Mouse (Mus musculus) megakaryocyte-erythroid progenitor cell, adult 5-6 weeks (primary cell): ENCODE data around the gene Donson. TPM values are rescaled to one million over a fixed set of nuclear protein-coding genes. Genes with fewer than 3 reads are reported as not detected.

Experiments used
- ATAC-seq: replicated peaks from 2 replicates; pipeline ENCODE4 v1.8.0; 2016; ENCODE audit warnings: mild to moderate bottlenecking, inconsistent platforms; ENCODE audit not compliant: severe bottlenecking, poor library complexity, low FRiP score, low TSS enrichment
- total RNA-seq, 2 experiments: library from RNA; stranded (forward) in 1 of 2; stranded (reverse) in 1 of 2; fragments of 200-1000, 215-1000 nt in 1 of 2; fragments of >200 nt in 1 of 2; fragmentation: Nextera tagmentation in 1 of 2; gene quantifications; 2 replicates each; pipeline ENCODE4 v1.2.3; 2014 to 2017

The Donson gene
- total RNA-seq (2014; fragmentation: Nextera tagmentation) = 20.7 and 28.4 TPM in 2 replicates
- total RNA-seq (2017) = 44.6 and 49.3 TPM in 2 replicates

DNA sequence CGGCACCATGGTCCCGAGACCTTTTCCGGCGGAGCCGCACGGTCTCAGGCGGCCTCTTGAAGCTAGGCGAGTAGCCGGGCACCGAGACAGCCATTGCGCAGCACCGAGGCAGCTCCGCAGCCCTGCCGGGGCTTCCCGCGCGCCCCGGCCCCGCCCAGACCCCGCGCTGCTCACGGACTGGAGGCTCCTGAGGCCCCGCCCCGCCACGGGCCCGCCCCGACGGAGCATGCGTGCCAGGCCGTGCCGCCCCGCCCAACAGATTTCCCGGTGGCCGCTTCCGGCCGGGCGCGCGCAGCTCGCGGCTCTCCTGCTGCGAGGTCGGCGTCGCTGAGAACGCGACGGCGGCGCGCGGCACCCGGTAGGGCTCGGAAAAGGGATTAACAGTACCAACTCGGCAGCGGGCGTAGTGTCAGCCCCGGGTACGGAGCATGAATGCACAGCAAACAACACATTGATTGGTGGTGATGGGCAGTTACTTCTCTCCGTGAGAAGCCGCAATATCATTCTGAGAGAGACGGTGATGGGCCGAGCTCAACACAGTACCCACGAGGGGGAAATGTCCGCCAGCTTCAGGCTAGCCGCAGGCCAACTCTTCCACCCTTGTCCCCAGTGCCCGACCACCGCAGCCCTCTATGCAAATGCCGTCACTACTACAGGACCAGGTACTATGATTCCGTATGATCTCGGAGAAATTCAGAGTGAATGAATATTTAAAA lies at the start of gene Donson:
TSS of gene Donson (minus strand) at position 152 of the 716 bp plus-strand sequence.
- peak; percentile 78 for ATAC-seq

DNA sequence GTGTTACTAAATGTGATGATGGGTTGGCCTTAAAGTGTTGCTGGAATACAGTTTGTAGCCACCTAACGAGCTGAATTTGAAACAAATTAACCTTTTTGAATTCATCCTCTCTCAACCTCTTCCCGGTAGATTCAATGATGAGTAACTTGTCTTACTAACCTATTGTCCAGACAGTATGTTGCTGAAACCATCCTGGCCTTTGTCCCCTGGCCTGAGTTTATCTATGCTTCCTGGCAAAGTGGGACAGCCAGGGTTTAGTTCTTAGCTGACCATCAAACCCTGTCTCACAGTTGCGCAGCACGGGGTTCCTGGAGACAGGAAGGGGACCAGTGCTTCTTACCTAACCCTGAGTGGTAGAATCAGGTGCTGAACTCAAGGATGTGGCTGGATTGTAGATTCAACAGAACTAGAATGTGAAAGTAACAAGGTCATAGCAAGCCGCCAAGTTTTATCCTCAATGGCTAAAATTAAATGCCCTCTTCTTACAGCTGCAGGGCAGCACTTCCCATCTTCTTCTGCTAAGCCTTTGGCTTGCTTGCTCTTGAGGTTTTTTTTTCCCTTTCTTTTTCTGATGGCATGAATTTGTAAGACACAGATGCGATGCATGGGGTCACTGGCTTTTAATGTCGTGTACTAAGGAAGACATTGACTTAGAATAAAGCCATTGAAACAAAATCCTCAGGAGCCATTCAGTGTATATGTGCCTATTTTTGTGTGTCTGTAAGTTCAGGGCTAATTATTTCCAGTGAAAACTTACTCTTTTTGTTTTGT lies 47.7 kb upstream of the Donson start:
- ATAC-seq = no peak

- ATAC-seq = no peak
Measured at GRCm38 (mm10) chr16:91734771-91735170, 46.2 kb upstream of the Donson start.

- no peak for ATAC-seq
Measured at GRCm38 (mm10) chr16:91732816-91733215, 44.2 kb upstream of the Donson start.

GRCm38 (mm10) chr16:91730446-91730845 lies 41.9 kb upstream of the Donson start:
- no peak for ATAC-seq

DNA sequence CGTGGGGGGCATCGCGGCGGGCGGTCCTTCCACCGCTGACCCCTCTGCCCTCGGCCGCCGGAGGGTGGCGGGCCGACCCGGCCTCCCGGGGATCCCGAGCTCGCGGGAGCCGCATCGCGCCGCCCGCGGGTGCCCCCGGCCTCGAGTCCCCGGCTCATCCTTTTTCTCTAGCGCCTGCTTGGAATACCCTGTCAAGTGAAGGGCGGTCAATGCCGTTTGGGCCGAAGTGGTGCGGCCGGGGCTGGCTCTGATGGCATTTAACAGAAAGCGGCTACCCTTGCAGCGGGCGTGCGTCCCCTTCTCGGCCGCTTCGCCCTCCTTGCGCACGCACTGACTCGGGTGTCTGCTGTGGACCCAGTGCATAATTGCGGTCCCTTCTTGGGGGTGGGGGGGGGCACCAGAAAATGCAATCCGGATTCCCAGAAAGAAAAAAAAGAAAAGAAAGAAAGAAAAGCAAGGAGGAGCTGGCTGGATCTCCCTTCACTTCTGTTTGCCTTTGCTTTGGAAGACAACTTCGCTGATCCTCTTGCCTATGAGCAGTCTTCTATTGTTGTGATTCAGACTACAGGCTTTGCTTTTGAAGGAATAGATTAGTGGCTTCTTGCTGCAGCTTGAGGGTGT lies 41.4 kb upstream of the Donson start:
- ATAC-seq = no peak

- ATAC-seq = peak; percentile 83
Measured at GRCm38 (mm10) chr16:91729066-91729482, 40.5 kb upstream of the Donson start, which contains the start of gene Itsn1. Gene Itsn1 (plus strand): TSS chr16:91729281.

DNA sequence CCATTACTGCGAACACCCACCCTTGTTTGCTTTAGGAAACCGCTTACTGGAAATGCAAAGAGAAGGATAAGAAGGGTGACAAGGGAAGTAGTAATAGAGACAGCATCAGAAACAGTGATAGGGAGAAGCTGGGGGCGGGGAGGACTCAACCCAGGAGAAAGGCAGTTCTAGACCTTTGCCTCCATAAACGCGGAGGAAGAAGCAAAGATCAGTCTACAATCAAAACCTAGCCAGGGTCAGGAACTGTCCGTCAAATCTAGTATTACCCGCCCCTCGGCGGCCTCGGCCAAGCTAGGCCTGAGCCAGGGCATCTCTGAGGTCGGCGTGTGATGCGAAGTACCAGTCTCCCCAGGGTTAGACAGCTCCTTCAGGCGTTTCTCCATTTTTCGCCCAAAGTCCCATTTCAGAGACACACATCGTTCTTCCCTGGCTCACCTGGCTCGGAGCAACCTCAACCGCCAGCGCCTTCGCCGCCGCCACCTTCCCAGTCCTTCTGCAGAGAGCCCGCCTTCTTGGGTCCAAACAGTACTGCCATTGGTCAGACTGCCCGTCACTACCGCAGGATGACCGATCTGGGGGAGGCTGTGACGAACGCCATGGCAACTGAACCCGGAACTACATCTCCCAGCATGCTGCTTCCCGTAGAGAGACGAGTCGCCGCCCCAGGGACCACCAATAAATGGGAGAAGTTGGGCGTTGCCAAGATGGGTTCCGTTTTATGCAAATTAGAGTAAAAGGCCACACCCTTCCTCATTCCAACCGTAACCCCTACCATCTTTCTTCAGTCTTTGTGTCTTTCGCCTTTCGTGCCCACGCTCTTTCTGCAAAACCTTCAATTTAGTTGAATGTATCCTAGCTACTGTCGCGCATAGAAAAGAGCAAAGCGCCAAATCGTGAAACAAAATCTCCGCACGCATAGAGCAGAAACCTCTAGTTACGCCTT lies 39.8 kb upstream of the Donson start, which contains the start of gene Cryzl1:
TSS of gene Cryzl1 (minus strand) at position 853 of the 943 bp plus-strand sequence.
- peak; percentile 93 for ATAC-seq

- no peak for ATAC-seq
Measured at GRCm38 (mm10) chr16:91727433-91727832, 38.9 kb upstream of the Donson start.

- ATAC-seq = peak; percentile 33; the same call in 1 of the 2 replicates
Measured at GRCm38 (mm10) chr16:91724247-91724646, 35.7 kb upstream of the Donson start.

DNA sequence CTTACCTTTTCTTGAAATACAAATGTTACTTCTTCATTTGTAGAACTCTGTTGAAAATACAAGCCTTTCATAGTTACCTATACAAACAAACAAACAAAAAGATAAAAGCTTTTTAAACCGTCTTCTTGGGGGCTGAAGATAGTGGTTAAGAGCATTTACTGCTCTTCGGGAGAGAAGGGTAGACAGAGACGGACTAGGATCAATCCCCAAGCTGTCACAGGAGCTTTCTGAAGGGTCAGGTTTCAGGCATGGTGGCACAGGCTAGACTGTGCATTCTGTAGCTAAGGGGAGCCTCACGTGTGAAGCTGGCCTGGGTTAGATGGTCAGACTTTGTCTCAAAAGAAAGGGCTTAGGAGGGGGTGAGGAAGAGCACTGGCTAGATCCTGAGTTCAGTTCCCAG lies 28.8 kb upstream of the Donson start:
- ATAC-seq = peak; percentile 68

DNA sequence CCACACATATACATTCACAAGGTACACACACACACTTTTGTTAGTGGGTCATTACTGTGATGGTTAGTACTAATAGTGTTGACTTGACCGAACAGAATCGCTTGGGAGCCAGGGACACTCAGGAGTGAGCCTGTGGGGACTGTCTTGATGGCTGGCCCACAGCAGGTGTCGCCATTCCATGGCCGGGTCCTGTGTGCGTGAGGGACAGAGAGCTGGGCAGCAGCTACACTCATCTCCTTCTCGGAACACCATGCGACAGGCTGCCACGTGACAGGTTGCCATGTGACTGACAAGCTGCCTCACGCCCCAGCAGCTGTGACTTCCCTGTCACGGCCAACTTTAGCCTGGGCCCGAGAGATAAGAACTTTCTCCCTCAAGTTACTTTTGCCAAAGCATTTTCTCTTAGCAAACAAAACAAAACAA lies 28.4 kb upstream of the Donson start:
- ATAC-seq = peak; percentile 98

DNA sequence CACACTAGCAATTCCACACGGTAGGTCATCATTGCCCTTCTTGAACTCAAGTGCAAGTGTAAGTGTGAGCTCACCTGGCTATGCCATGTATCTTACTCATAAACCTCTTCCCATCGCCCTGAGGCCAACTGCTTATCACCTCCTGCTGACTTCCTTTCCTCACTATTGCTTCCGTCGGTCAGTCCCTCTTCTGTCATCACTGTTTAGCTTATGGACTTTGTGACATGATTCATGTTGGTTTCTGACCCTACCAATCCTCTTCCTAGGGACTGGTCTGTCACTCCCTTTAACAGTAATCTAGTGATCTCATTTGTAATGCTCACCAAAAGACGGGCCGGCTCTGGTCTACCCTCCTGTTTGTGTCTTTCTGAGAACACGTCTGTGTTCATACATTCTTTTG lies 21.7 kb upstream of the Donson start:
- no peak for ATAC-seq

- no peak for ATAC-seq
Measured at GRCm38 (mm10) chr16:91704603-91705340, 16.2 kb upstream of the Donson start.

DNA sequence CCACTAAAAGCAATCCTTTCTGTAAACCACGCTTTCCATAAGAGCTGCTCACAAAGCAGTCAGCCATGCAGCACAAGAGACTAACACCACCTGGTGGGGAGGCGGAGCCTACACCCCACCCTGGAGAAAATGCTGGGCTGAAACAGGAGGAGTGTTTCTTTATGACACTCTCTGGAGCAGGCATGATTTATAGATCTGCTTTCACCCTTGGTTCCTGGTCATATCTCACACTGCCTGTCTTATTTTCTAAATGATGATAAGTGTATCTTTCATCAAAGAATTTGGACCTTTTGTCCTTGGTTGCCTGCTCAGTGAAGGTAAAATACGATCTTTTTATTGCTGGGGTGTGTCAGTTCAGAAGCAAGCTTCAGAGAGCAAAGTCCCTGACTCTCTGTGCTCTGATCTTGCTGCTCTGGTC lies 14.2 kb upstream of the Donson start:
- ATAC-seq = peak; percentile 32; the same call in 1 of the 2 replicates

GRCm38 (mm10) chr16:91701908-91702307 lies 13.3 kb upstream of the Donson start:
- no peak for ATAC-seq

DNA sequence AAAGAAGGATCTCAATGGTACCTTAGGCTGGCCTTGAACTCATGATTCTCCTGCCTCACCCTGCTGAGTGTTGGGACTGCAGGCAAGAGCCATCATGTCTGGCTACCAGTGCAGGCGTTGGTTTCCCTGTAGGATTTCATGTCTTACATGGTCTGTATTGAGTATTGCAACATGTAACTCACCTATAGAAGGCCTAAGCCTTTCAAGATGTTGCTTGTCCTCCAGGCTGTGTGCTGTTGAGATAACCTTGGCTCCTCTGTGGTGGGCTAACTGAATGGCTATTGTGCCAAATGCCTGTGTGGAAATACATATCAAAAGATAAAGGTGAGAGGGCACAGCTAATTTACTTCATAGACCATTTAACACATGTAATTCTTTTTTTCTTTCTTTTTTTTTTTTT lies 10.4 kb upstream of the Donson start:
- ATAC-seq = peak; percentile 62

DNA sequence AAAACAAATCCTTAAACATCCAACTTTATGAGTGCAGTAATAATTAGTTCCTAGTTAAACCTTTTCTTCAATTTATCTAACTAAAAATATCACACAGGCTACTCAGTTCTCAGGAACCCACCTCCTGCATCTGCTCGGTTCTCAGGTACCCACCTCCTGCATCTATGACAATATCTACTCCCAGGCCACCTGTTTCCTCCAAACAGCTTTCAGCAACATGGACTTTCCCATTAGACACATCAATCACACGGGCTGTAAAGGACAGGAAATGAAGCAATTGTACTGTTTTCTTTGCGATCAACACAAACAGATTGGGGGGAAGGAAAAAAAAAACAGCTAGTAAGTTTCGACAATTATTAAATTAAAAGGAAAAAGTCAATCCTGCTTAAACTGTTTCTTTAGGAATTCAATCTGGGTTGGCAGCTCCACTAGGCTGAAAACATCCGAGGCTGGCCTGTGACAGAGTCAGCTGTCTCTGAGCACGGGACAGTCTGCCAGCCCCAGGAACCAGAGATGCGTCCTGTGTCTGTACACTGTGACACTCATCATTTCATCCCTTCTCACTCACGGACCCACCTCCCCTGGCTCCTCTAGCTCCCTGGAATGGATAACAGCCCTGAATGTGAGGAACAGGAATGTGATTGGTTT lies 6.7 kb upstream of the Donson start:
- ATAC-seq = no peak
